Mouse (Mus musculus): ENCODE results near the gene Olfr464. TPM values are rescaled to one million over a fixed set of nuclear protein-coding genes. Genes with fewer than 3 reads are reported as not detected.
A peak's percentile ranks its signal among the peaks of the same experiment; 100 is the strongest.

Olfr464 gene
- polyA plus RNA-seq (2016; fragmentation: Nextera tagmentation; extraction: Ambion mirVana): not detected in 2 replicates

DNA sequence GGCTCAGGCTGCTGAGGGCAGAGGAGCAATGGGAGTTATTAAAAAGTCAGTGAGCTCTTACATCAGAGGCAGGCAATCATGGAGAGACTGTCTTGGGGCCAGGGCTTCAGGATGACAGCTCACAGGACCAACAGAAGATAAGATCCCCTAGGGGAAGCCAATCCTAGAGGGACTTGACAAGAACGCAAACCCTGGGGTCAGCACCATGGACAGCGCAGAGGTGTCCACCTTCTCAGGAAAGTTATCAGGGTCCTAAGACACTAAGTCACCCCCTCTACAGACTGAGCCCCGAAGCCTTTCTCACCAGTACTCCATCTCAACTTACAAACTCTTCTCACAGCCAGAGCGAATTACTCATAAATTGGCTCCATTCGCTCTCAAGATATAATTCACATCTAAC lies at the start of gene Olfr464:
Olfr464 (minus strand) TSS at position 2 of the 400 bp plus-strand sequence.
- H3K9me3 ChIP-seq (replicated peaks): no peaks in the 10 kb centered on the region
- no peaks in the 10 kb centered on the region for H3K4me1 ChIP-seq
- WGBS: 37% methylated on average over 5 of the region's 5 CpGs
- no peaks in the 10 kb centered on the region for H3K36me3 ChIP-seq
- no peaks in the 10 kb centered on the region for H3K27me3 ChIP-seq (ENCODE audit: low read depth, poor library complexity, severe bottlenecking)
- H3K4me3 ChIP-seq: no peak within 1 kb of the TSS
- H3K27ac ChIP-seq: no peak within 1 kb of the TSS
- peak; percentile 84 for DNase-seq (ENCODE audit: low spot score)

DNA sequence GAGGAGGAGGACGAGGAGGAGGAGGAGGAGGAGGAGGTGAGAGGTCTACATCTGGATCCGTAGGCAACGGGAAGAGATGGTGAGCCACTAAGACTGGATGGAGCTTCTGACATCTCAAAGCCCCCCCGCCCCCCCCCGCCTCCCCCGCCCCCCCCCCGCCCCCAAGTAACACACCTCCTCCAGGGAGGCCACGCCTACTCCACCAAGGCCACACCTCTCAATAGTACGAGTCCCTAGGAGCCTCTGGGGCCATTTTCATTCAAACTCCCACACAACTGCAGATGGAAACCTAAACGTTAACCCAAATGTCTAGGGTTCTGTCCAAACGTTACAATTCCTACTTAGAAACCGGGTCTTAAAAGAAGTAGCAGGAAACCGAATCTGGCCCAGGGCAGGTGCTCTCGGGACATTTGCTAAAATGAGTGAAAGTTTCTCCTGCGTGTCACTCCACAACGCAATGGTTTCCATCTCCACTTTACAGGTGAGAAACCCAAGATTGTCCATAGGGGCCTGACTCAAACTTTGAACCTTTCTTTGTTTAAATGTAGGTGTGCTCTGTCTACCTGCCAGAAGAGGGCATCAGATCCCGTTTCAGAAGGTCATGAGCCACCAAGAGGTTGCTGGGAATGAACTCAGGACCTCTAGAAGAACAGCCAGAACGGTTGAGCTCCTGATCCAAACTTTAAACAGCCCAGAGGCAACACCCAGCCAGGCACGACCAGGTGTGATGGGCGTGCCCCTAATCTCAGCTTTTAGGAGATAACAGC lies 47.8 kb upstream of the Olfr464 start:
- H3K9me3 ChIP-seq (replicated peaks): no peaks in the 10 kb centered on the region
- H3K4me3 ChIP-seq: peak overlapping the region; percentile 36
- WGBS: 13% methylated on average over 19 of the region's 20 CpGs

GRCm38 (mm10) chr11:87967692-87968289 lies 47.0 kb upstream of the Olfr464 start:
- DNase-seq (ENCODE audit: low spot score): peak; percentile 93
- H3K36me3 ChIP-seq: no peaks in the 10 kb centered on the region
- no peaks in the 10 kb centered on the region for H3K9me3 ChIP-seq (replicated peaks)
- H3K27ac ChIP-seq: peak overlapping the region; percentile 10; the same call in 1 of the 2 replicates
- H3K4me3 ChIP-seq: peak overlapping the region; percentile 36
- H3K27me3 ChIP-seq (ENCODE audit: low read depth, poor library complexity, severe bottlenecking): peaks cover 10% of the 10 kb centered on the region; the same call in 1 of the 2 replicates
- H3K4me1 ChIP-seq: peaks cover 25% of the 10 kb centered on the region
- 3% methylated on average over 17 of the region's 17 CpGs for WGBS

More for the DNA sequence above, 47.8 kb upstream of the Olfr464 start:
- no peaks in the 10 kb centered on the region for H3K36me3 ChIP-seq
- DNase-seq (ENCODE audit: low spot score): no peak
- peaks cover 10% of the 10 kb centered on the region; the same call in 1 of the 2 replicates for H3K27me3 ChIP-seq (ENCODE audit: low read depth, poor library complexity, severe bottlenecking)
- H3K27ac ChIP-seq: no peak overlapping the region
- H3K4me1 ChIP-seq: peaks cover 25% of the 10 kb centered on the region

DNA sequence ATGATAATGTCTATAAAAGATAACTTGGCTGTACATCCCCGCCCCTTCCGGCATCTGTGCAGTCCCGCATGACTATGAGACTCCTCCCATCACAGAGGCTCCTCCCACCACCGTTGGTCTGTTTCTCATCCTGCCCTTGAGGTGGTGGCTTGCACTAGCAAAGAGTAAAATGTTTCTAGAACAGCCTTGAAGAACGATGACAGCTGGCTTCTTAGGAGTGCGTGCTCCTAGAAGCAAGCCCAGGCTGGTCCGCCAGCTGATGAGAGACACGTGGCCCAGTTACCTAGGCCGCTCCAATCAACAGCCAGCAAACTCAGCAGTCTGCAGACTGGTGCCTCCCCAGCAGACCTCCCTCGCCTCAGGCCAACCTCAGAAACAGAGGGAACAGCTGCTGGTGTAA lies 45.4 kb upstream of the Olfr464 start:
- 39% methylated on average over 10 of the region's 10 CpGs for WGBS
- no peaks in the 10 kb centered on the region for H3K36me3 ChIP-seq
- peak; percentile 56 for DNase-seq (ENCODE audit: low spot score)

DNA sequence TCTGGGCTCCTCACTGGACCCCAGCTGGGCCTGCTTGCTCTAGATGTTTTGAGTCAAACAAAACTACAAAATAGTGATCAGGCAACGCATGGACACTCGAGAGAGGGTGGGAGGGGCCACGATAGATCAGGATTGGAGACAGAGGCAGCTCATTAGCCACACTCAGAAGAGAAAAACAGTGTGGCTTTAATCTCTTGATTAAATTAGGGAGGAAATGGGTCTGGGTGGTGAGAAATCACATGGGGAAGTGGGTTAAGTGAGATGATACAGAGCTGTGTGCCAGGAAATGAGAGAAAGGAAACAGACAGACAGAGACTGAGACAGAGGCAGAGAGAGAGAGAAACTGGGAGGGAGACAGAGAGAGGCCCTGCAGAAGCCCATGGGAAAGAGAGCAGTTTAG lies 44.5 kb upstream of the Olfr464 start:
- Histone ChIP-seq H3K36me3 (no peaks in the 10 kb centered on the region), H3K27me3 (ENCODE audit: low read depth, poor library complexity, severe bottlenecking) (peaks cover 10% of the 10 kb centered on the region; the same call in 1 of the 2 replicates), H3K27ac (no peak overlapping the region), H3K4me1 (peaks cover 25% of the 10 kb centered on the region), H3K4me3 (no peak overlapping the region), H3K9me3 (replicated peaks) (no peaks in the 10 kb centered on the region)
- 66% methylated on average over 3 of the region's 3 CpGs for WGBS
- no peak for DNase-seq (ENCODE audit: low spot score)

More for the DNA sequence above, 45.4 kb upstream of the Olfr464 start:
- no peak overlapping the region for H3K27ac ChIP-seq
- H3K4me1 ChIP-seq: peaks cover 25% of the 10 kb centered on the region
- H3K9me3 ChIP-seq (replicated peaks): no peaks in the 10 kb centered on the region
- H3K4me3 ChIP-seq: no peak overlapping the region
- H3K27me3 ChIP-seq (ENCODE audit: low read depth, poor library complexity, severe bottlenecking): peaks cover 10% of the 10 kb centered on the region; the same call in 1 of the 2 replicates

GRCm38 (mm10) chr11:87957066-87957465 lies 36.3 kb upstream of the Olfr464 start:
- H3K27ac ChIP-seq: no peak overlapping the region
- no peaks in the 10 kb centered on the region for H3K9me3 ChIP-seq (replicated peaks)
- WGBS: 49% methylated on average over 7 of the region's 7 CpGs
- no peaks in the 10 kb centered on the region for H3K36me3 ChIP-seq
- DNase-seq (ENCODE audit: low spot score): peak; percentile 73
- H3K4me3 ChIP-seq: no peak overlapping the region
- no peaks in the 10 kb centered on the region for H3K27me3 ChIP-seq (ENCODE audit: low read depth, poor library complexity, severe bottlenecking)
- H3K4me1 ChIP-seq: no peaks in the 10 kb centered on the region

DNA sequence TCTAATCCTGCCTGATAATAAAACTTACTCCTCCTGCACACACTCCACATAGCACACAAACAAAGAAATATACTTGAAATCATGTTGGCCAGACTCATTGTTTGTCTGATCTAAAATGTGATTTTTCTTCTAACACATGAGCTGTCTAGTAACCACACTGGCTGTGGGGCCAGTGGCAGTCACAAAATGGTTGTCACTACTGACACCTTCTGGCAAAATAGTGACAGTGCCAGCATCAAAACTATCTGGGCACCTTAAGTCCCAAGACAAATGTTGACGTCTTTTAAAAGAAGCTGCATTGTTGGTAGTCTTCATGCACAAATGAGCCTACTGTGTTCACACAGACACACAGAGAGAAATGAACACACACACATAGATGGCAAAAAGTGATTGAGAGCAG lies 34.4 kb upstream of the Olfr464 start:
- H3K27me3 ChIP-seq (ENCODE audit: low read depth, poor library complexity, severe bottlenecking): no peaks in the 10 kb centered on the region
- H3K9me3 ChIP-seq (replicated peaks): no peaks in the 10 kb centered on the region
- H3K4me1 ChIP-seq: no peaks in the 10 kb centered on the region
- DNase-seq (ENCODE audit: low spot score): no peak
- H3K27ac ChIP-seq: no peak overlapping the region
- no peaks in the 10 kb centered on the region for H3K36me3 ChIP-seq
- WGBS: 12% methylated on average over 1 of the region's 1 CpGs
- H3K4me3 ChIP-seq: no peak overlapping the region

- no peaks in the 10 kb centered on the region for H3K4me1 ChIP-seq
- 6% methylated on average over 2 of the region's 2 CpGs for WGBS
- H3K27me3 ChIP-seq (ENCODE audit: low read depth, poor library complexity, severe bottlenecking): no peaks in the 10 kb centered on the region
- H3K36me3 ChIP-seq: no peaks in the 10 kb centered on the region
- no peak overlapping the region for H3K4me3 ChIP-seq
- H3K9me3 ChIP-seq (replicated peaks): no peaks in the 10 kb centered on the region
- H3K27ac ChIP-seq: no peak overlapping the region
- no peak for DNase-seq (ENCODE audit: low spot score)
Measured at GRCm38 (mm10) chr11:87949990-87950389, 29.2 kb upstream of the Olfr464 start.

- Histone ChIP-seq H3K27ac (no peak overlapping the region), H3K4me3 (no peak overlapping the region), H3K9me3 (replicated peaks) (no peaks in the 10 kb centered on the region), H3K27me3 (ENCODE audit: low read depth, poor library complexity, severe bottlenecking) (no peaks in the 10 kb centered on the region), H3K36me3 (no peaks in the 10 kb centered on the region), H3K4me1 (no peaks in the 10 kb centered on the region)
- DNase-seq (ENCODE audit: low spot score): no peak
- 85% methylated on average over 3 of the region's 3 CpGs for WGBS
Measured at GRCm38 (mm10) chr11:87935467-87935866, 14.7 kb upstream of the Olfr464 start.

DNA sequence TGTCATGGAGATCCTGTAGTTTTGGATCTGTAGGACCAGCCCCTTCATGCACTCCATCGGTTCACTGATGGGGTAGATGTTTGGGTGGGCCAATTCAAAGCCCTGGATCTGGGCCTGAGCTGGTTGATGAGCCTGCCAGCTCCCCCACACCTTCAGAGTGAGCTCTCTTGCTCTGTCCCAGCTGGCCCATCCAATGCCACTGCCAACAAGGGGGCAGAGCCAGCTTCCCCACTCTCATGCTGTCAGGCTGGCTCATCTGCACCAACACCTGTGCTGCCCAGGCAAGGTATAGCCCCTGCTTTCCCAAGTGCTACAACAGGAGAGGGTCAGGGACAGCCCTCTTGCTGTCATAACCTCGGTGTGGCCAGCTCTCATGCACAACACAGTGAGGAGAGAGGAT lies 13.0 kb upstream of the Olfr464 start:
- no peaks in the 10 kb centered on the region for H3K4me1 ChIP-seq
- no peaks in the 10 kb centered on the region for H3K36me3 ChIP-seq
- H3K27ac ChIP-seq: no peak overlapping the region
- no peak overlapping the region for H3K4me3 ChIP-seq
- H3K9me3 ChIP-seq (replicated peaks): no peaks in the 10 kb centered on the region
- DNase-seq (ENCODE audit: low spot score): no peak
- no peaks in the 10 kb centered on the region for H3K27me3 ChIP-seq (ENCODE audit: low read depth, poor library complexity, severe bottlenecking)
- WGBS: 76% methylated on average over 2 of the region's 2 CpGs

GRCm38 (mm10) chr11:87930348-87930747 lies 9.6 kb upstream of the Olfr464 start:
- Histone ChIP-seq H3K27me3 (ENCODE audit: low read depth, poor library complexity, severe bottlenecking) (no peaks in the 10 kb centered on the region), H3K4me3 (no peak overlapping the region), H3K9me3 (replicated peaks) (no peaks in the 10 kb centered on the region), H3K4me1 (no peaks in the 10 kb centered on the region), H3K36me3 (no peaks in the 10 kb centered on the region), H3K27ac (no peak overlapping the region)
- 89% methylated on average over 2 of the region's 2 CpGs for WGBS
- no peak for DNase-seq (ENCODE audit: low spot score)

GRCm38 (mm10) chr11:87920301-87920700 lies 466 bp downstream of the Olfr464 start:
- DNase-seq (ENCODE audit: low spot score): no peak
- no peaks in the 10 kb centered on the region for H3K9me3 ChIP-seq (replicated peaks)
- H3K4me1 ChIP-seq: no peaks in the 10 kb centered on the region
- H3K27me3 ChIP-seq (ENCODE audit: low read depth, poor library complexity, severe bottlenecking): no peaks in the 10 kb centered on the region
- 72% methylated on average over 2 of the region's 2 CpGs for WGBS
- no peaks in the 10 kb centered on the region for H3K36me3 ChIP-seq
- no peak overlapping the region for H3K4me3 ChIP-seq
- no peak overlapping the region for H3K27ac ChIP-seq

DNA sequence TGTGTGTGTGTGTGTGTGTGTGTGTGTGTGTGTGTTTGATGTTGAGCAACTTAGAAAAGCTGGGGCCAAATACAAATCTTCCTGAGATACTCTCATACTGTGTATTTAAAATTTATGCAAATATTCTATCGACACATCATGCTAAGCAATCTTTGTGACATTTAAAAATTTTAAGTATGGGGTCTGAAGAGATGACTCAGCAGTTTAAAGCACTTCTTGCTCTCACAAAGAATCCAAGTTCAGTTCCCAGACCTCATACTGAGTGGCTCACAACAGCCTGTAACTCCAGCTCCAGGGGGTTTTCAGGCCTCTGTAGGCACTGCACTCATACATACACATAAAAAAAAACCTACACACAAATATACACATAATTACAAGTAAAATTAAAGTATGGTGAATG lies 4.8 kb downstream of the Olfr464 start:
- no peak overlapping the region for H3K4me3 ChIP-seq
- no peaks in the 10 kb centered on the region for H3K9me3 ChIP-seq (replicated peaks)
- H3K36me3 ChIP-seq: no peaks in the 10 kb centered on the region
- no peak for DNase-seq (ENCODE audit: low spot score)
- no peak overlapping the region for H3K27ac ChIP-seq
- WGBS: 100% methylated on average over 1 of the region's 1 CpGs
- no peaks in the 10 kb centered on the region for H3K4me1 ChIP-seq
- no peaks in the 10 kb centered on the region for H3K27me3 ChIP-seq (ENCODE audit: low read depth, poor library complexity, severe bottlenecking)

All from limb, embryonic 10.5 days (tissue).